Mouse (Mus musculus): ENCODE results near the gene Prkce.
A peak's percentile ranks its signal among the peaks of the same experiment; 100 is the strongest.

Gene Prkce

DNA sequence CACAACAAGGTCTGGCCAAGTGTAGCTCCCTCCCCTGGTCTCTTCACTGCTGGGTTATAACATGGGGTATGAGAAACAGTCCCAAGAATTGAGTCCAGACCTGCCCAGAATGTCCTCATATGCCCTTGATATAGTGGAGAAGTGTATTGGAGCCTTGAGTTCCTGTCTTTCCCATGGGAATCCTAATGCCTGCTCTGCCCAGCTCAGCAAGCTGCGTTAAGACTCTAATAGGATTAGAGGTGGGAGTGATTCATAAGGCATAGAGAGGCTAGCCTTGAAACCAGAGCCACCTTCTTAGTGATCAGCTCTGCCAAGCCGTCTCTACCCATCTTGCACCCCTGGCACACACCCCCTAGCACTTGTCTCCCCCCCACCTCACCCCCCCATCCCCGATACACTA is 455.3 kb downstream of the Prkce start:
- peak; percentile 84 for DNase-seq (ENCODE audit: low spot score)

GRCm38 (mm10) chr17:86626523-86626922 is 458.9 kb downstream of the Prkce start:
- DNase-seq (ENCODE audit: low spot score), result no peak

DNA sequence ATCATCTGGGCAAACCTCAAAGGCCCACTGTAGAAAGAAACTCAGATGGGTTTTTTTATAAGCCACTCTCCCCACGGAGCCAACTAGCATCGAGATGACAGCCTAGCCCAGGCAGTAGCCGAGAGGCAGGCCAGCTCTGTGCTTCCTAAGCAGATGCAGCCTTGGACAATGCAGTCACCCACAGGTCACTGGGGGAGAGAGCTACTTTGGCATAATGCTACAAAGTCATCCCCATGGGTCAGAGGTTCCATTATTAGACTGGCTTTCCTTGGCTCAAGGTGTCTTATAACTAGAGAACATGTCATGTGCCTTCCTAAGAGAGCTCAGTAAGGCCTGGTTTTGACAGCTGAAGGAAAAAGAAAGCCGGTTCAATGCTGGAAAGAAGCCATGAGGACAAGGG is 465.5 kb downstream of the Prkce start:
- no peak for DNase-seq (ENCODE audit: low spot score)

DNA sequence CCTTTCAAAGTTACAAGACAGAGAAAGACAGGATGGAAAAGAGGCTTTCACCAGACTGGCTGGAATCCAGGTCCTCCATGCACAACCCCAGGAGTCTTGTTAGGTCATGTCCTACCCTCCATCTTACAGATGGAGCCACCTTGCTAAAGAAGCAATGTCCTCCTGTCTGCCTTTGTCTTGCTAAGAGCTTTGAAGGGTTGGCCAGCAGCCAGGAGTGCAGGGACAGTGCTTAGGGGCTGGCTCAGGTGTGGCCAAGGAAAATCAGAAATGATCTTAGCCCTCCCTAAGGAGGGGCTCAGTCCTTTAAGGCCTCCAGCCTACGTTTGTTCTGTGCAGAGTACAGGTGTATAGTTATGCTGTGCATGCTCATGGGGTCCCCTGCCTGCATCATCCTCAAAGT is 469.7 kb downstream of the Prkce start:
- no peak for DNase-seq (ENCODE audit: low spot score)

GRCm38 (mm10) chr17:86639279-86639678 is 471.7 kb downstream of the Prkce start:
- DNase-seq (ENCODE audit: low spot score), result no peak

- DNase-seq (ENCODE audit: low spot score), result no peak
These were observed 479.6 kb downstream of the Prkce start for GRCm38 (mm10) chr17:86647226-86647625.

GRCm38 (mm10) chr17:86648856-86649435 is 481.4 kb downstream of the Prkce start:
- DNase-seq (ENCODE audit: low spot score), result no peak

DNA sequence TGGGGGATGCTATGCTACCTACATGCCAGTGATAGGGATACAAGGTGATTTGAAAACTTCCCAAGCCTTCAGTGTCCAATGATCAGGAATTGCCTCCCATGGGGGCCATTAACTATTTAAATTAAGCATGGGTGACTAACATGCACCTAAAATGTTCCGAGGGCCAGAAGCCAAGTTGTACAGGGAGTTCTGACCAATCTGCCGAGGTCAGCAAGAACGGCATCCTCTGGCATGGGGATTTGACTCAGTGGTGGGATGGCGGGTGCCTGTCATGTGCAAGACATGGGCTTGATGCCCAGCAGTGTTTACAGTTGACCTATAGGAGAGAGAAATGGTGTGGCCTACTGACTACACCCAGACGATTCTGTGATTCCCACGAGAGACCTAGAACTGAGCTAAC is 482.7 kb downstream of the Prkce start:
- no peak for DNase-seq (ENCODE audit: low spot score)

- DNase-seq (ENCODE audit: low spot score), result no peak
These were observed 483.5 kb downstream of the Prkce start for GRCm38 (mm10) chr17:86651091-86651490.

DNA sequence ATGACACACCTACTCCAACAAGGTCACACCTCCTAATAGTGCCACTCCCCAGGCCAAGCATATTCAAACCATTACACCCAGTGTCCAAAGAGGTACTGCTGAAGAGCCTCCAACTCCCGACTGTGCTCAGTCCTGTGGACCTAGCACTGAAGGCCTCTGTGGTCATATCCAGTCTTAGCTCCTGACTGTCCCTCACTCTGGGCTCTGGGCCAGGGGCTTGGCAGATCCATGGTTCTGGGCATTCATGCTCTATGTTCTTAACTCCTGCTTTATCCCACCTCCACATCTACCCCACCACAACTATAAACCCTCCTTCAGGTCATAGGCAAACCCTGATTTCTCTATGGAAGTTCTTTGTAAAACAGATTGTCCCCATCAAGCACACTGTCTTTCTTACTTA is 485.2 kb downstream of the Prkce start:
- DNase-seq (ENCODE audit: low spot score), result no peak

DNA sequence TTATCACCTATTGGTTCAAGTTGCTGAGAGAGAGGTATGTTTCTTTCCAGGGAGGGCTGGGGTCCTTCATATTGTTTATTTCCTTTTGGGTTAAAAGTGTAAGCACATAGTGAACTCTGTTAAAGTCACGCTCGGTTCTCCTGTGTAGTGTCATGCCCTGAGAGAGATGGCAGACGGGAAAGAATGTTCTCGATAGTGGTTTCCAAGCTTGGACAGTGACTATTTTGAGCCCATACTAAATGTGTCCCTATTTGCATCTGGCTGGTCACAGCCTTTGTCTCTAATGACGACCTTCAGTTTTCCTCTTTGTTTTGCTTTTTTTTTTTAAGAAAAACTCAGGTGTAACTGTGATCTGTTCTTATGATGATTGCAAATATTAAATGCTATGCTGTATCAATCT is 488.8 kb downstream of the Prkce start:
- DNase-seq (ENCODE audit: low spot score), result no peak

DNA sequence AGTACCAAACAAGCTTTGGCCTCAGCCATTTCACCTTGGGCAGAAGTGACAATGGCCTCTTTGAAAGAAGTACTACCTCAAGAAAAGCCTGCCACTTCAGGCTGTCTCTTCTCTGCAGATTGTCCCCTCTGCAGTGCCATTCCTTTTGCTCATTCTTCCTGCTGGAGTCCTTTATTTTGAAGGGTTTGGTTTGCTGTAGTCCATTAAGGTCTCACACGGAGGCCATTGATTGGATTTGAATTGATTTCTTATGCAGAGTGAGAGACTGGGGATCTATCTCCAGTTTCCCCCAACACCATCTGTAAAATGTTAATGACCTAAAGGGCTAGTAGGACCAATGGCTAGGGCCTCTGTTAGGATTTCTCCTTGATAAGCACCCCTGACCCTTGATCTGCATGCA is 494.7 kb downstream of the Prkce start:
- no peak for DNase-seq (ENCODE audit: low spot score)

- no peak for DNase-seq (ENCODE audit: low spot score)
These were observed 495.9 kb downstream of the Prkce start for GRCm38 (mm10) chr17:86663471-86663870.

- no peak for DNase-seq (ENCODE audit: low spot score)
These were observed 500.4 kb downstream of the Prkce start for GRCm38 (mm10) chr17:86667836-86668600.

GRCm38 (mm10) chr17:86669641-86670373 is 502.2 kb downstream of the Prkce start:
- no peak for DNase-seq (ENCODE audit: low spot score)

GRCm38 (mm10) chr17:86670731-86671130 is 503.1 kb downstream of the Prkce start:
- no peak for DNase-seq (ENCODE audit: low spot score)

DNA sequence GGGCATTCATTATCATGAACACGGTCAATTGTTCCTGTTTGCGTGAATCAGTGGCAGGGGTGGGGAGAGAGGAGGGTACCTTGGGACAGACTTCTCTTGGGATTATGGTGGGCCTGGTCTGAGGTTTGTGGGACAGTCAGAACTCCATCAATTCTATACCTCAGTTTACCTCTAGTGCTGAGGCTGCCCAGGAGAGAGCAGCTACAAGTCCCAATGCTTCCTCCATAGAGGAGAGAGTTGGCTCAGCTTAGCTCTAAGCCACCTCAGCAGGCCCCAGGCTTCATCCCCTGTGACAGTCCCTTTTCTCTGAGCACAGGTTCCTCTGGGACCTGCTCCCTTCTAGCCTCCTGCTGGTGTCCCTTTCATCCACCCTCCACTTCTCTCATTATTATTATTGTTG is 507.4 kb downstream of the Prkce start:
- DNase-seq (ENCODE audit: low spot score), result no peak

GRCm38 (mm10) chr17:86676336-86676735 is 508.8 kb downstream of the Prkce start:
- no peak for DNase-seq (ENCODE audit: low spot score)

DNA sequence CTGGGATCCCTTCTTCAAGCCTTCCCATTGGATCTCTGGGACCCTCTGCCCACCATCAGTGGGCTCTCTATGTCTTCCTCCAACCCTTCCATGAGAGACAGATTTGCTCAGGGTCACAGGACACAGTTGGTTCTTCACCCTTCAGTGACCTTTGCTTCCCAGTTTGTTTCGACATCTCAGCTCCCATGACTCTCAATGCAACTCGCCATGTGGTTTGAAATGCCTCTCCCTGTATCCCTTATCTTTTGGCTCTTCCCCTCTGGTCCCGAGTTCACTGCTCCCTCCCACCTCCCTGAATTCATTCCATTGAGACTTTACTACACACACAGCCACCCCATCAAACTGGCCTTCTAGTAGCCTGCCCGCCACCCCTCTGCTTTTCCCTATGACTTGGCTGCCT is 509.3 kb downstream of the Prkce start:
- no peak for DNase-seq (ENCODE audit: low spot score)

DNA sequence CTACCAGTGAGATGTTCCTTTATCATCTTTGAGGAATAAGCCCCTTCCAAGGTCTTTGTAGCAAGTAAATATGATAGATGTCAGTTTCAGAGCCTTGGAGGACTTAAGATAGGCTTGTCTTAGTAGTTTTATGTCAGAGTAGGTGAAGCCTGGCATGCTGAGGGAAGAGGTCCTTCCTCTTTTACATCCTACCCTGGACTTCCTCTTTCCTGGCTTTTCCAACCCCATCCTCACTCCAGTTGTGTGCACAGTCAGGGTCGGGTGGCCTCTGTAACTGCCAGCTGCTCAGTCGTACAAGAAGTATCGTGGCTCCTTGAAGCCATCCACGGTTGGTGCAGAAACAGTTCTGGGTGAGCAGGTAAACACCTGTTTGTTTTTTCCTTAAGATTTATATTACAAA is 517.7 kb downstream of the Prkce start:
- no peak for DNase-seq (ENCODE audit: low spot score)

DNA sequence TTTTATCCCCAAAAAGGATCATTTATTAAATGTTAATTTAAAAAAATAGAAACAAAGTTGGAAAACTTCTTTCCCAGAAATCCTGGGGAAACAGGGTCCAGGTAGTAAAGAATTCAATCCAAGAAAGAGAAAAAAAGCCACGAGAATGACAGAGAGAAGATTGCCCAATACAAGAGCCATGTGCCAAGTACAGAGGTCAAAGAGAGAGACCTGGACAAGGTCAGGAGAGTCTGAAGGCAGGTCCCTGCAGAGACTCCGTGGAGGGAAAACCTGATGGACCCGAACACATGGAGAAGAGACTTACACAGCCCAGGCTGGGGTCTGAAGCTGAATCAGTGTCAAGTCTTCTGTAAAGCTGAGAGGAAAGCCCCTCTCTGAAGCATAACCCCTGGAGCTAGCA is 519.4 kb downstream of the Prkce start:
- DNase-seq (ENCODE audit: low spot score), result no peak

GRCm38 (mm10) chr17:86690871-86691390 is 523.3 kb downstream of the Prkce start:
- no peak for DNase-seq (ENCODE audit: low spot score)

- DNase-seq (ENCODE audit: low spot score), result no peak
These were observed 530.2 kb downstream of the Prkce start for GRCm38 (mm10) chr17:86697751-86698150.

Measured in MN1 (cell line).